Mouse (Mus musculus) E14TG2a.4 (cell line): ENCODE data around the gene Hdgf.

Experiments used
- CTCF ChIP-seq: conservative IDR thresholded peaks from 2 replicates; pipeline ENCODE4 v1.5.1; 2014; ENCODE audit warnings: low read length
- NANOG ChIP-seq: IDR thresholded peaks from 2 replicates; pipeline ENCODE4 v1.6.1; 2014; ENCODE audit warnings: borderline replicate concordance, low read length, mixed read lengths
- POU5F1 ChIP-seq: IDR thresholded peaks from 2 replicates; pipeline ENCODE4 v1.6.1; 2014; ENCODE audit warnings: low read length, borderline replicate concordance

GRCm38 (mm10) chr3:87935776-87936175 is 29.7 kb downstream of the Hdgf start:
- peak; percentile 98 for TF ChIP-seq CTCF
- no peak for TF ChIP-seq NANOG
- TF ChIP-seq POU5F1: no peak
